Mouse (Mus musculus) liver, postnatal 0 days (tissue): ENCODE data around the gene Itga2. TPM values are rescaled to one million over a fixed set of nuclear protein-coding genes. Genes with fewer than 3 reads are reported as not detected.

Experiments
- ATAC-seq: fragments of 200-750 bp; cut with Nextera tagmentation; 2 replicates; pipeline ENCODE4 v1.8.0; 2017; ENCODE audit warnings: mild to moderate bottlenecking, moderate library complexity
- DNase-seq: peaks from one replicate; pipeline ENCODE4 v3.0.0-alpha.2; 2016
- H3K27ac ChIP-seq: fragments of 300-500 bp; sonication (generic); 2 replicates; pipeline ENCODE4 v1.5.1; 2014; ENCODE audit warnings: antibody characterized with exemption, moderate library complexity, mild to moderate bottlenecking, low read depth
- H3K27me3 ChIP-seq: fragments of 300-500 bp; sonication (generic); 2 replicates; pipeline ENCODE4 v1.6.1; 2014; ENCODE audit warnings: low read length, control low read depth, mixed read lengths; ENCODE audit not compliant: insufficient read depth
- H3K36me3 ChIP-seq: fragments of 300-500 bp; sonication (generic); replicated peaks from 2 replicates; pipeline ENCODE4 v1.6.1; 2014; ENCODE audit warnings: mild to moderate bottlenecking, control low read depth, low read length, moderate library complexity, mixed read lengths; ENCODE audit not compliant: insufficient read depth
- H3K4me1 ChIP-seq: fragments of 300-500 bp; sonication (generic); 2 replicates; pipeline ENCODE4 v1.6.1; 2014; ENCODE audit warnings: antibody characterized with exemption, mild to moderate bottlenecking, control low read depth; ENCODE audit not compliant: insufficient read depth
- H3K4me2 ChIP-seq: fragments of 300-500 bp; sonication (generic); 2 replicates; pipeline ENCODE4 v1.6.1; 2014; ENCODE audit warnings: low read depth, mild to moderate bottlenecking, low read length, moderate library complexity, mixed read lengths
- H3K4me3 ChIP-seq: fragments of 300-500 bp; sonication (generic); 2 replicates; pipeline ENCODE4 v1.5.1; 2014; ENCODE audit warnings: low read depth, low read length
- H3K9ac ChIP-seq: fragments of 300-500 bp; sonication (generic); replicated peaks from 2 replicates; pipeline ENCODE4 v1.6.1; 2014; ENCODE audit warnings: mild to moderate bottlenecking, moderate library complexity
- H3K9me3 ChIP-seq: fragments of 300-500 bp; sonication (generic); 2 replicates; pipeline ENCODE4 v1.6.1; 2016; ENCODE audit warnings: mild to moderate bottlenecking, control low read depth, low read length, mixed read lengths
- CTCF ChIP-seq: sonication (generic); IDR thresholded peaks from 2 replicates; pipeline ENCODE4 v1.5.1; 2016; ENCODE audit warnings: antibody characterized with exemption, low read depth
- EP300 ChIP-seq: IDR thresholded peaks from 2 replicates; pipeline ENCODE4 v1.6.1; 2016; ENCODE audit warnings: antibody characterized with exemption, low read depth, mild to moderate bottlenecking
- WGBS: fragments of 180-500 bp; shearing (Covaris S2); extraction: QIAGEN DNeasy Blood & Tissue Kit; methylation state at CpG from one replicate; pipeline ENCODE4 v1.1.7; 2014; ENCODE audit not compliant: insufficient replicate concordance; 5-methylcytosine and 5-hydroxymethylcytosine counted together
- polyA plus RNA-seq: library from polyadenylated mRNA; unstranded; fragments of >200 nt; fragmentation: Nextera tagmentation; extraction: Ambion mirVana; gene quantifications from 2 replicates; pipeline ENCODE4 v1.2.1, GENCODE M21; 2015

The Itga2 gene
- polyA plus RNA-seq, 1 experiment from 2014 or later: 0.79 TPM

GRCm38 (mm10) chr13:114852264-114853111 is 79.4 kb downstream of the Itga2 start:
- 60% methylated on average over 6 of the region's 6 CpGs for WGBS
- ATAC-seq: peak; percentile 45
- Histone ChIP-seq H3K4me3 (no peak overlapping the region), H3K9ac (no peak overlapping the region), H3K27me3 (no peaks in the 10 kb centered on the region), H3K36me3 (no peaks in the 10 kb centered on the region), H3K4me2 (peak overlapping the region; percentile 2; the same call in 1 of the 2 replicates), H3K4me1 (peaks cover 7% of the 10 kb centered on the region; the same call in 1 of the 2 replicates), H3K9me3 (no peaks in the 10 kb centered on the region), H3K27ac (peak overlapping the region; percentile 67)
- DNase-seq: no peak
- TF ChIP-seq EP300 (no peak), CTCF (no peak)

DNA sequence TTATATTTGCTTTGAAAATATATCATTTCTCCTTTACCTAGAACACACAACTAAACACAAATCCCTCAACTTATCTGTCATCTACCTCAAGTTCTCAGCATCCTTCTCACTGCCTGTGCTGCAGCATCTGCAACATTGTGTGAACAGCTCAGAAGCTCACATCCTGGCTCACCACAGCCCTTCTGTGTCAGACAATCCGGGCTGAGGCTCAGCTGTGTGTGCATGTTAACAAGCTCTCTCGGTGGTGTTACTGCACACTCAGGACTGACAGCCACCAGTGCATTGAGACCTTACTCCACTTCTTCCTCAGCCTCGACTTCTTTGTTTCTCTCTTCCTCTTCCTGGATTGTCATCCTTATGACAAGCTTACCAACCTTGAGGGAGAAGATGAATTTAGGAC is 83.0 kb downstream of the Itga2 start:
- WGBS: 55% methylated on average over 3 of the region's 3 CpGs
- no peak overlapping the region for H3K4me3 ChIP-seq
- TF ChIP-seq CTCF: no peak
- TF ChIP-seq EP300: no peak
- ATAC-seq: no peak
- H3K36me3 ChIP-seq: peaks cover 2% of the 10 kb centered on the region; the same call in 1 of the 2 replicates
- no peak overlapping the region for H3K9ac ChIP-seq
- peaks cover 3% of the 10 kb centered on the region; the same call in 1 of the 2 replicates for H3K4me1 ChIP-seq
- H3K4me2 ChIP-seq: no peak overlapping the region
- no peaks in the 10 kb centered on the region for H3K9me3 ChIP-seq
- no peaks in the 10 kb centered on the region for H3K27me3 ChIP-seq
- DNase-seq: no peak
- no peak overlapping the region for H3K27ac ChIP-seq

GRCm38 (mm10) chr13:114845804-114846203 is 86.1 kb downstream of the Itga2 start:
- TF ChIP-seq EP300: no peak
- no peak for TF ChIP-seq CTCF
- DNase-seq: no peak
- Histone ChIP-seq H3K9me3 (no peaks in the 10 kb centered on the region), H3K4me3 (no peak overlapping the region), H3K9ac (no peak overlapping the region), H3K27ac (no peak overlapping the region), H3K4me2 (no peak overlapping the region), H3K4me1 (no peaks in the 10 kb centered on the region), H3K27me3 (no peaks in the 10 kb centered on the region), H3K36me3 (peaks cover 2% of the 10 kb centered on the region; the same call in 1 of the 2 replicates)
- WGBS: 43% methylated on average over 6 of the region's 6 CpGs
- peak; percentile 33; the same call in 1 of the 2 replicates for ATAC-seq

DNA sequence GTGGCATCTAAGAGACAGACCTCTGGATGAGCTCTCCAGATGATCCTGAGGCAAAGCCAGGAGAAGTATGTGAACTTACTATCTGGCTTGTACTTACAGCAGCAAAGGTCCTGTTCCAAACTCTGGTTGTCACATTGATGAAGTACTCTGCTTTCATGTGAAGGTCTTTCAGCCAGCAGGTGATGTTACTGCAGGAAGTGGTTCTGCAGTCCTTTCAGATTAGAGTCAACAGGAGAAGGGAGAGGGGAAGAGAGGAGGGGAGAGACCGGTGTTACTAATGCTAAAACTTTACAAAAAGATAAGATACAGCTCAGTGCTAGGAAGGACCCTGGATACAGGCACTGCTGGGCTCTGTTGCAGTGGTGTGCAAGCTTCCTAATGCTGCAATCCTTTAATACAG is 88.6 kb downstream of the Itga2 start:
- no peak for DNase-seq
- H3K4me3 ChIP-seq: no peak overlapping the region
- H3K4me1 ChIP-seq: no peaks in the 10 kb centered on the region; the same call in 1 of the 2 replicates
- TF ChIP-seq EP300: no peak
- TF ChIP-seq CTCF: no peak
- WGBS: 9% methylated on average over 1 of the region's 1 CpGs
- no peak overlapping the region for H3K27ac ChIP-seq
- no peak overlapping the region for H3K4me2 ChIP-seq
- peaks cover 2% of the 10 kb centered on the region; the same call in 1 of the 2 replicates for H3K36me3 ChIP-seq
- no peak overlapping the region for H3K9ac ChIP-seq
- ATAC-seq: no peak
- no peaks in the 10 kb centered on the region for H3K27me3 ChIP-seq
- H3K9me3 ChIP-seq: no peaks in the 10 kb centered on the region

- TF ChIP-seq EP300: no peak
- TF ChIP-seq CTCF: no peak
- Histone ChIP-seq H3K4me3 (no peak overlapping the region), H3K27ac (no peak overlapping the region), H3K4me2 (no peak overlapping the region), H3K9ac (no peak overlapping the region), H3K9me3 (no peaks in the 10 kb centered on the region), H3K36me3 (no peaks in the 10 kb centered on the region; the same call in 1 of the 2 replicates), H3K27me3 (no peaks in the 10 kb centered on the region), H3K4me1 (no peaks in the 10 kb centered on the region; the same call in 1 of the 2 replicates)
- peak; percentile 40 for ATAC-seq
- 61% methylated on average over 4 of the region's 4 CpGs for WGBS
- no peak for DNase-seq
Measured at GRCm38 (mm10) chr13:114840545-114840944, 91.4 kb downstream of the Itga2 start.

GRCm38 (mm10) chr13:114839098-114839497 is 92.8 kb downstream of the Itga2 start:
- ATAC-seq (no peak), DNase-seq (no peak)
- H3K9ac ChIP-seq: no peak overlapping the region
- peak overlapping the region; percentile 58; the same call in 1 of the 2 replicates for H3K27ac ChIP-seq
- H3K9me3 ChIP-seq: no peaks in the 10 kb centered on the region
- H3K27me3 ChIP-seq: no peaks in the 10 kb centered on the region
- peaks cover 2% of the 10 kb centered on the region; the same call in 1 of the 2 replicates for H3K36me3 ChIP-seq
- no peak overlapping the region for H3K4me2 ChIP-seq
- WGBS: 82% methylated on average over 9 of the region's 9 CpGs
- no peak overlapping the region for H3K4me3 ChIP-seq
- TF ChIP-seq EP300 (no peak), CTCF (no peak)
- no peaks in the 10 kb centered on the region; the same call in 1 of the 2 replicates for H3K4me1 ChIP-seq
